Mouse (Mus musculus) stomach, embryonic 16.5 days (tissue): ENCODE measurements around the gene Ptpn14. TPM values are rescaled to one million over a fixed set of nuclear protein-coding genes. Genes with fewer than 3 reads are reported as not detected.
A peak's percentile ranks its signal among the peaks of the same experiment; 100 is the strongest.

Source experiments
- ATAC-seq: fragments of 200-750 bp; cut with Nextera tagmentation; 2 replicates; pipeline ENCODE4 v1.8.0; 2017; ENCODE audit warnings: moderate number of reproducible peaks, moderate TSS enrichment; ENCODE audit not compliant: insufficient read depth, low FRiP score
- H3K27ac ChIP-seq: fragments of 300-500 bp; sonication (generic); 2 replicates; pipeline ENCODE4 v1.5.1; 2014; ENCODE audit warnings: low read length
- H3K27me3 ChIP-seq: fragments of 300-500 bp; sonication (generic); 2 replicates; pipeline ENCODE4 v1.6.1; 2014; ENCODE audit warnings: low read length, control low read depth, mixed read lengths; ENCODE audit not compliant: control insufficient read depth, insufficient read depth
- H3K36me3 ChIP-seq: fragments of 300-500 bp; sonication (generic); 2 replicates; pipeline ENCODE4 v1.6.1; 2014; ENCODE audit warnings: low read length; ENCODE audit not compliant: control insufficient read depth, insufficient read depth
- H3K4me1 ChIP-seq: fragments of 300-500 bp; sonication (generic); 2 replicates; pipeline ENCODE4 v1.6.1; 2014; ENCODE audit warnings: low read length, control low read depth, mixed read lengths; ENCODE audit not compliant: control insufficient read depth, insufficient read depth
- H3K4me2 ChIP-seq: fragments of 300-500 bp; sonication (generic); 2 replicates; pipeline ENCODE4 v1.6.1; 2014; ENCODE audit warnings: low read depth, low read length, mixed read lengths
- H3K4me3 ChIP-seq: fragments of 300-500 bp; sonication (generic); replicated peaks from 2 replicates; pipeline ENCODE4 v1.5.1; 2014; ENCODE audit warnings: mild to moderate bottlenecking, low read length
- H3K9ac ChIP-seq: fragments of 300-500 bp; sonication (generic); 2 replicates; pipeline ENCODE4 v1.6.1; 2014; ENCODE audit warnings: low read length
- H3K9me3 ChIP-seq: fragments of 300-500 bp; sonication (generic); replicated peaks from 2 replicates; pipeline ENCODE4 v1.6.1; 2016; ENCODE audit warnings: low read length, control low read depth; ENCODE audit not compliant: control insufficient read depth
- WGBS: fragments of 180-500 bp; shearing (Covaris S2); extraction: QIAGEN DNeasy Blood & Tissue Kit; methylation state at CpG from one replicate; pipeline ENCODE4 v1.1.7; 2014; 5-methylcytosine and 5-hydroxymethylcytosine counted together
- polyA plus RNA-seq: library from polyadenylated mRNA; unstranded; fragments of >200 nt; fragmentation: Nextera tagmentation; extraction: Ambion mirVana; gene quantifications from 2 replicates; pipeline ENCODE4 v1.2.1, GENCODE M21; 2015

The Ptpn14 gene
- polyA plus RNA-seq, 1 experiment from 2014 or later: 8.7 TPM

- Histone ChIP-seq H3K4me3 (no peak overlapping the region), H3K9me3 (no peaks in the 10 kb centered on the region), H3K27ac (no peak overlapping the region), H3K36me3 (0 out of 2 replicates have a peak, but pooled peaks cover 3% of the 10 kb centered on the region), H3K9ac (0 out of 2 replicates have a peak overlapping the region, but pooled peaks have one; percentile 3), H3K4me1 (peaks cover 15% of the 10 kb centered on the region; the same call in 1 of the 2 replicates), H3K27me3 (no peaks in the 10 kb centered on the region), H3K4me2 (no peak overlapping the region)
- no peak for ATAC-seq
- 62% methylated on average over 10 of the region's 10 CpGs for WGBS
Measured at GRCm38 (mm10) chr1:189916422-189917125, 188.5 kb downstream of the Ptpn14 start.

- Histone ChIP-seq H3K9ac (no peak overlapping the region), H3K9me3 (no peaks in the 10 kb centered on the region), H3K36me3 (0 out of 2 replicates have a peak, but pooled peaks cover 3% of the 10 kb centered on the region), H3K4me3 (no peak overlapping the region), H3K27me3 (no peaks in the 10 kb centered on the region), H3K27ac (no peak overlapping the region), H3K4me1 (peaks cover 15% of the 10 kb centered on the region; the same call in 1 of the 2 replicates), H3K4me2 (no peak overlapping the region)
- ATAC-seq: no peak
- WGBS: 53% methylated on average over 4 of the region's 4 CpGs
Measured at GRCm38 (mm10) chr1:189917126-189917500, 189.0 kb downstream of the Ptpn14 start.

- Histone ChIP-seq H3K4me2 (no peak overlapping the region), H3K4me1 (peaks cover 19% of the 10 kb centered on the region), H3K27me3 (no peaks in the 10 kb centered on the region), H3K9me3 (no peaks in the 10 kb centered on the region), H3K4me3 (no peak overlapping the region), H3K9ac (no peak overlapping the region), H3K27ac (no peak overlapping the region), H3K36me3 (no peaks in the 10 kb centered on the region)
- no peak for ATAC-seq
- 86% methylated on average over 3 of the region's 3 CpGs for WGBS
Measured at GRCm38 (mm10) chr1:189919756-189920155, 191.7 kb downstream of the Ptpn14 start.

- Histone ChIP-seq H3K9me3 (no peaks in the 10 kb centered on the region), H3K27ac (no peak overlapping the region), H3K4me3 (peak overlapping the region; percentile 81), H3K4me1 (peaks cover 19% of the 10 kb centered on the region), H3K4me2 (peak overlapping the region; percentile 91), H3K27me3 (no peaks in the 10 kb centered on the region), H3K9ac (peak overlapping the region; percentile 93), H3K36me3 (no peaks in the 10 kb centered on the region)
- ATAC-seq: peak; percentile 34; the same call in 1 of the 2 replicates
- WGBS: 38% methylated on average over 28 of the region's 28 CpGs
Measured at GRCm38 (mm10) chr1:189920701-189921567, 192.9 kb downstream of the Ptpn14 start.

GRCm38 (mm10) chr1:189921568-189921817 is 193.4 kb downstream of the Ptpn14 start:
- H3K27ac ChIP-seq: peak overlapping the region; percentile 57; the same call in 1 of the 2 replicates
- no peaks in the 10 kb centered on the region for H3K27me3 ChIP-seq
- peak overlapping the region; percentile 81 for H3K4me3 ChIP-seq
- 4% methylated on average over 4 of the region's 4 CpGs for WGBS
- H3K36me3 ChIP-seq: no peaks in the 10 kb centered on the region
- ATAC-seq: no peak
- H3K4me1 ChIP-seq: peaks cover 19% of the 10 kb centered on the region
- H3K4me2 ChIP-seq: peak overlapping the region; percentile 91
- no peaks in the 10 kb centered on the region for H3K9me3 ChIP-seq
- peak overlapping the region; percentile 93 for H3K9ac ChIP-seq

- H3K27ac ChIP-seq: peak within 1 kb of the TSS; percentile 57
- H3K4me3 ChIP-seq: peak within 1 kb of the TSS; percentile 81
- no peaks in the 10 kb centered on the region for H3K9me3 ChIP-seq
- H3K36me3 ChIP-seq: no peaks in the 10 kb centered on the region
- H3K4me1 ChIP-seq: peaks cover 19% of the 10 kb centered on the region
- no peaks in the 10 kb centered on the region for H3K27me3 ChIP-seq
- peak within 1 kb of the TSS; percentile 91 for H3K4me2 ChIP-seq
- ATAC-seq: peak; percentile 92
- WGBS: under 1% methylated on average over 88 of the region's 90 CpGs
- H3K9ac ChIP-seq: peak within 1 kb of the TSS; percentile 93
Measured at GRCm38 (mm10) chr1:189921818-189922592, 193.9 kb downstream of the Ptpn14 start, which contains the start of gene Smyd2. TSS of gene Smyd2 (minus strand) at chr1:189922363.

- WGBS: 23% methylated on average over 9 of the region's 9 CpGs
- no peak overlapping the region for H3K27ac ChIP-seq
- peaks cover 19% of the 10 kb centered on the region for H3K4me1 ChIP-seq
Measured at GRCm38 (mm10) chr1:189922721-189923120, 194.7 kb downstream of the Ptpn14 start.

GRCm38 (mm10) chr1:189923157-189923556 is 195.1 kb downstream of the Ptpn14 start:
- H3K4me2 ChIP-seq: no peak overlapping the region
- no peaks in the 10 kb centered on the region for H3K27me3 ChIP-seq
- no peak overlapping the region for H3K4me3 ChIP-seq
- peaks cover 19% of the 10 kb centered on the region for H3K4me1 ChIP-seq
- H3K9me3 ChIP-seq: no peaks in the 10 kb centered on the region
- no peak overlapping the region for H3K27ac ChIP-seq
- WGBS: 89% methylated on average over 4 of the region's 4 CpGs
- ATAC-seq: no peak
- H3K36me3 ChIP-seq: no peaks in the 10 kb centered on the region
- H3K9ac ChIP-seq: no peak overlapping the region

More at GRCm38 (mm10) chr1:189922721-189923120, 194.7 kb downstream of the Ptpn14 start:
- H3K4me3 ChIP-seq: peak overlapping the region; percentile 81
- H3K4me2 ChIP-seq: peak overlapping the region; percentile 91
- no peak for ATAC-seq
- peak overlapping the region; percentile 93 for H3K9ac ChIP-seq
- no peaks in the 10 kb centered on the region for H3K36me3 ChIP-seq
- H3K27me3 ChIP-seq: no peaks in the 10 kb centered on the region
- H3K9me3 ChIP-seq: no peaks in the 10 kb centered on the region
